Mouse (Mus musculus) hindbrain, embryonic 15.5 days (tissue): ENCODE results near the gene A530016L24Rik. TPM values are rescaled to one million over a fixed set of nuclear protein-coding genes. Genes with fewer than 3 reads are reported as not detected.
A peak's percentile ranks its signal among the peaks of the same experiment; 100 is the strongest.

Source experiments
- ATAC-seq: fragments of 200-750 bp; cut with Nextera tagmentation; 2 replicates; pipeline ENCODE4 v1.8.0; 2017; ENCODE audit warnings: low read depth, moderate number of reproducible peaks, moderate TSS enrichment; ENCODE audit not compliant: low FRiP score
- H3K27ac ChIP-seq: fragments of 300-500 bp; sonication (generic); replicated peaks from 2 replicates; pipeline ENCODE4 v1.5.1; 2015; ENCODE audit warnings: mild to moderate bottlenecking, inconsistent platforms
- H3K27me3 ChIP-seq: fragments of 300-500 bp; sonication (generic); 2 replicates; pipeline ENCODE4 v1.6.1; 2015; ENCODE audit warnings: control low read depth, inconsistent platforms
- H3K36me3 ChIP-seq: fragments of 300-500 bp; sonication (generic); 2 replicates; pipeline ENCODE4 v1.6.1; 2015; ENCODE audit warnings: control low read depth, inconsistent platforms
- H3K4me1 ChIP-seq: fragments of 300-500 bp; sonication (generic); replicated peaks from 2 replicates; pipeline ENCODE4 v1.6.1; 2015; ENCODE audit warnings: control low read depth, inconsistent platforms
- H3K4me2 ChIP-seq: fragments of 300-500 bp; sonication (generic); 2 replicates; pipeline ENCODE4 v1.6.1; 2015; ENCODE audit warnings: moderate library complexity, mild to moderate bottlenecking, inconsistent platforms
- H3K4me3 ChIP-seq: fragments of 300-500 bp; sonication (generic); 2 replicates; pipeline ENCODE4 v1.5.1; 2015; ENCODE audit warnings: mild to moderate bottlenecking, inconsistent platforms
- H3K9ac ChIP-seq: fragments of 300-500 bp; sonication (generic); 2 replicates; pipeline ENCODE4 v1.6.1; 2015; ENCODE audit warnings: inconsistent platforms
- H3K9me3 ChIP-seq: fragments of 300-500 bp; sonication (generic); 2 replicates; pipeline ENCODE4 v1.6.1; 2016; ENCODE audit warnings: control low read depth, inconsistent platforms
- WGBS: fragments of 180-500 bp; shearing (Covaris S2); methylation state at CpG from one replicate; pipeline ENCODE4 v1.1.7; 2015; 5-methylcytosine and 5-hydroxymethylcytosine counted together
- polyA plus RNA-seq: library from polyadenylated mRNA; unstranded; fragments of >200 nt; fragmentation: Nextera tagmentation; extraction: Ambion mirVana; gene quantifications from 2 replicates; pipeline ENCODE4 v1.2.1, GENCODE M21; 2015

A530016L24Rik gene
- polyA plus RNA-seq, 1 experiment from 2014 or later = 0.18 TPM

DNA sequence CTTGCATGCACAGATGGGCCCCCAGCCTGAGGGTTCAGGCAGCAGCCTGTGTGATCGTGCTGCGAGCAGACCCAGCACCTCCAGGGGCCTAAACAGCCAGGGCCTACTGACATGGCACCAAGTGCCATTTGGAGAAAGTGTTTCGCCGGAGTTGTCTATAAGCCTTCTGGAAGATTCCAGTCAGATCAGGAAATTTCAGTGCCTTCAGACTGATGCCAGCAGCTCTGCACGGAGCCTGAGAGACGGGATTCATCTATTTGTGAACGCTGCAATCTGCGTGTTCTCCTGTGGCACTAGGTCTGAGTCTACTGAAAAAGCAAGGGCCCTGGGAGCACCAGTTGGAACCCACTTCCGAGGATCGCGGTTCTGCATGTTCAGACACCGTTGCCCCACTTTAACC lies 51.1 kb downstream of the A530016L24Rik start:
- no peaks in the 10 kb centered on the region for H3K9me3 ChIP-seq
- peaks cover 33% of the 10 kb centered on the region for H3K4me1 ChIP-seq
- H3K36me3 ChIP-seq = no peaks in the 10 kb centered on the region
- no peak overlapping the region for H3K4me2 ChIP-seq
- no peak for ATAC-seq
- H3K27ac ChIP-seq = no peak overlapping the region
- WGBS = 84% methylated on average over 12 of the region's 12 CpGs
- no peak overlapping the region for H3K9ac ChIP-seq
- peaks cover 6% of the 10 kb centered on the region; the same call in 1 of the 2 replicates for H3K27me3 ChIP-seq
- no peak overlapping the region for H3K4me3 ChIP-seq

DNA sequence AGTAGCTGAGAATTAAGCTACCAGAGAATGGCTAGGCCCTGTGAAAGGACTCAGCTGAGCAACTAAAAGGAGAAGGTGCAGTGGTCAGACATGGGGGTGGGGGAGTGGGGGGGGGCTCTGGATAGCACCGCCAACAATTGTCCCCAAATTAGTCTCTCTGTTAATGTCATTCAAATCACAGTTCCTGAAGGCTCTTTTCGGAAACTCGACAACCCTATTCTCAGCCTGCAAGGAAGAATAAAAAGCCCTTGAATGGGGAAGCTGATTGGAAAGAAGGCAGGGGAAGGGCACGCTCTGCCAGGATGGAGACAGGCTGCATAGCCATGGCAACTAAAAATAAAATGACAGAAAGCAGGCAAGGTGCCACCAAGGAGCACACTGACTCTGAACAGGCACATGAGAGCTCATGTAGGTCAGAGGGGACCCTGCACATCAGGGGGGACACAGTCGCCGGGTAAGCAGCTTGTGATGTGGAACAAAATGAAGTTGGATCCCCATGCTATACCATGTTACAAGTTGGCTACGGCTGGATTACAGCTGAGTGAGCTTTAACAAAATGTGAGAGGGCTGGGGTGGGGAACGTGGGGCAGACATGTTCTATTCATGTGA lies 52.3 kb downstream of the A530016L24Rik start:
- 19% methylated on average over 8 of the region's 8 CpGs for WGBS
- Histone ChIP-seq H3K4me3 (no peak overlapping the region), H3K27ac (peak overlapping the region; percentile 6), H3K27me3 (0 out of 2 replicates have a peak, but pooled peaks cover 5% of the 10 kb centered on the region), H3K9me3 (no peaks in the 10 kb centered on the region), H3K36me3 (no peaks in the 10 kb centered on the region), H3K4me2 (no peak overlapping the region), H3K4me1 (peaks cover 40% of the 10 kb centered on the region), H3K9ac (no peak overlapping the region)
- peak; percentile 74 for ATAC-seq

DNA sequence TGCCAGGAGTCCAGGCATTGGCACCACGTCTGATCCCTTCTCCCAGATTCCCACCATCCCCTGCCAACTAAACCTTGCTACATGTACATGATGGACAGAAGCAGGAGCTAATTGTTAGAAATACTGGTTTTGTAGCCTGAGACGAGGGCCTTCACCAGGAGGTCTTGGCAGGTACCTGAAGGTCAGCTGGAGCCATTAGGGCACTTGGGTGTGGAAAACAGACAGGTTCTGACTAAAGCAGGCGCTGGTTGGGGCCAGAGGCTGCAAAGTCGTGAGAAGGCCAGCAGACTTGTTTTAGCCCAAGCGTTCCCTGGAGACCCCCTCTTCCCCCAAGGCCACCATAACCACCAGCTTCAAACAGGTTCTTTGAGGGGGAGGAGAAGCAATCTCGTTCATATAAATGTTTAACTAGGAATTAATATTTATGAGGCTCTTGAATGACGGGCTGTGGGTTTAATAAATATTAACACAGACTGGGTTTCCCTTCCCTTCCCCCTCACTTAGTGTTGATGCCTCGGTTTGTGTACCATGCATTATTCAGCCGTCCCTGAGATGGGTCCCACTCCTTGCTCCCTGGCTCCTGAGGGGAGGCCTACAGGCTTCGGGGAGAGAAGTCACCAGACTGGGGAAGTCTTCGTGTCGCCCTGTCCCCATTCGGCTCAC lies 53.1 kb downstream of the A530016L24Rik start:
- Histone ChIP-seq H3K9me3 (no peaks in the 10 kb centered on the region), H3K27ac (peak overlapping the region; percentile 6; the same call in 1 of the 2 replicates), H3K9ac (0 out of 2 replicates have a peak overlapping the region, but pooled peaks have one; percentile 4), H3K4me1 (peaks cover 40% of the 10 kb centered on the region), H3K4me3 (no peak overlapping the region), H3K27me3 (0 out of 2 replicates have a peak, but pooled peaks cover 5% of the 10 kb centered on the region), H3K36me3 (no peaks in the 10 kb centered on the region), H3K4me2 (peak overlapping the region; percentile 5; the same call in 1 of the 2 replicates)
- 32% methylated on average over 13 of the region's 13 CpGs for WGBS
- ATAC-seq = peak; percentile 12; the same call in 1 of the 2 replicates

DNA sequence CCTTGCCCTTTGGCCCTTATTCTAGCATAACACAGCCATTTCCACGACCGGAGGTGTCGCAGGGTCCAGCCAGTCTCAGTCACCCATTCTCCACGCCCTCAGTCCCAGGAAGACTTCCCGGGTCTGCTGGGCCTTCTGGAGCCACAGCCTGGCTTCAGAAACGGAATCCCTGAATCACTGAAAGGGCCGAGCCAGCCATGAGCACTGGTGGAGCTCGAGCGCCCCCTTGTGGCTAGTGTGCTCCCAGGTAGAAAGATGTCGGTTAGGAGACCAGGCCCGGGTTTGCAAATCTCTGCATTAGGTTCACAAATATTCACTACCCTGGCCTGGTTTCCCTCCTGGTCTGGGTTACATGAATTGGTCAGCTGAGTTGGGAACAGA lies 53.7 kb downstream of the A530016L24Rik start:
- Histone ChIP-seq H3K27me3 (0 out of 2 replicates have a peak, but pooled peaks cover 5% of the 10 kb centered on the region), H3K4me2 (peak overlapping the region; percentile 5; the same call in 1 of the 2 replicates), H3K36me3 (no peaks in the 10 kb centered on the region), H3K27ac (no peak overlapping the region), H3K9ac (0 out of 2 replicates have a peak overlapping the region, but pooled peaks have one; percentile 4), H3K4me1 (peaks cover 40% of the 10 kb centered on the region), H3K9me3 (no peaks in the 10 kb centered on the region), H3K4me3 (no peak overlapping the region)
- 5% methylated on average over 11 of the region's 11 CpGs for WGBS
- ATAC-seq = peak; percentile 68

DNA sequence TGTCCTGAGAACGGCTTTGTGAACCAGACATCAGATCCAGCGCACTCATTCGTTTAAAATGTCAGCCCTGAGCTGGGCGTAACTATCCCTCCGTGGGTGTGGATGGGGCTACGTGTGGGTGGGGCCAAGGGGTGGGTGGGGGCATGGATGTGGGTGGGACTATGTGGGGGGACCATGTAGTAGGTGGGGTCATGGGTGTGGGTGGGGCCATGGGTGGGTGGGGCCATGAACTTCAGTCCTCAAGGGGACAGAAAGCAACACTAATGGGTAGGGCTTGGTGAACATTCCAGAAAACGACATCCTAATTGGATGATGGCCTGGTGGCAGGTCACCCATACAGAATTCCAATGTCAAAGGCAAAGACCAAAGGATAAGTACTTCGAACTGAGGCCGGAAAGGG lies 54.7 kb downstream of the A530016L24Rik start:
- no peaks in the 10 kb centered on the region for H3K9me3 ChIP-seq
- no peak overlapping the region for H3K4me2 ChIP-seq
- peaks cover 40% of the 10 kb centered on the region for H3K4me1 ChIP-seq
- H3K4me3 ChIP-seq = no peak overlapping the region
- ATAC-seq = no peak
- H3K27ac ChIP-seq = no peak overlapping the region
- no peaks in the 10 kb centered on the region for H3K36me3 ChIP-seq
- H3K27me3 ChIP-seq = 0 out of 2 replicates have a peak, but pooled peaks cover 5% of the 10 kb centered on the region
- WGBS = 73% methylated on average over 9 of the region's 9 CpGs
- no peak overlapping the region for H3K9ac ChIP-seq

DNA sequence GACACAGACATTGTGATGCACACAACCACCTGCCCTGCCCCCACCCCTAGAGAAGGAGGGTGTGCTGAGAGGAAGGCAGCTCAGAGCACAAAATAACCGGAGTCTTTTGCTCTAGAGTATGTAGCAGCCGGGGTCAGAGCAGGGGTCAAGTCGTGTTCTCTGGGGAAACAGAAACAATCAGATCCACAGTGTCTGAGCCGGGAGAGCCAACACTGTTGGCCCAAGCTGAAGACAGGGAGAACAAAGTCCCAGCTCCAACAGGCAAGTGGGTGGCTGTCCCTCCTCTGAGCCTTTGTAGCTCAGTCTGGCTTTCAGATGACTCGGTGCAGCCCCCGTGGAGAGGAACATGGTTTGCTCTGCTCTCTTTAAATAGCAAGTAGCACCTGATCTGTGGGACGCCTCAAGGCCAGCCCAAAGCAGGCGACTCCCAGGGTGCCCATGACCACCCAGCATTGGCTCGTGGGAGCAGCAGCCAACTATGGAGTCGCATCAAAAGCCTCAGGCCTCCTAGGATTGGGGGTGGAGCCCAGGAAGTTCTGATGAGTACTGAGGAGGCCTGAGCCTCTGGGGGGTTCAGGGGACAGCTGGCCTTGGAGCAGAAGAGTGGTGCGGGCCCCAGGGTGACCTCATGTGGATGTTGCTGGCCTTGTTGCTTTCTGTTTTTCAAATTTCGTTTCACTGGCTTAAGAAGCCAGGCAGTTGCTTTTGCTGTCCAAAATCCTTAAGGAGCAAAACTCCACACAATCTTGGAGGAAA lies 55.9 kb downstream of the A530016L24Rik start:
- Histone ChIP-seq H3K4me1 (peaks cover 40% of the 10 kb centered on the region), H3K9ac (no peak overlapping the region), H3K27me3 (0 out of 2 replicates have a peak, but pooled peaks cover 5% of the 10 kb centered on the region), H3K4me2 (no peak overlapping the region), H3K36me3 (no peaks in the 10 kb centered on the region), H3K9me3 (no peaks in the 10 kb centered on the region), H3K27ac (no peak overlapping the region), H3K4me3 (no peak overlapping the region)
- 22% methylated on average over 12 of the region's 12 CpGs for WGBS
- ATAC-seq = no peak

DNA sequence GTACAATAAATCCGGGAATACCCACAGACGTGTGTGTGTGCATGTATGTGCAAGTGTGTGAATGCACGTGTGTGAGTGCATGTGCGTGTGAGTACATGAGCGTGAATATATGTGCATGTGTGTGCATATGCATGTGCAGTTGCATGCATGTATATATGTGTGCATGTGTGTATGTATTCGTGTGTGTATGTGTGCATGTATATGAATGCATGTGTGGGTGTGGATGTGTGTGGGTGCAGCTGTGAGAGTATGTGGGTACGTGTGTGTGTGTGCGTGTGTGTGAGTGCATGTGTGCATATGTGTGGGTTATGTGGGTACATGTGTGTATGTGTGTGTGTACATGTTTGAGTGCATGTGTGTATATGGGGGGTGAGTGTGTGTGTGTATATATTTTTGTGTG lies 56.9 kb downstream of the A530016L24Rik start:
- no peak overlapping the region for H3K4me3 ChIP-seq
- no peaks in the 10 kb centered on the region for H3K9me3 ChIP-seq
- no peak overlapping the region for H3K9ac ChIP-seq
- H3K27ac ChIP-seq = no peak overlapping the region
- H3K4me2 ChIP-seq = no peak overlapping the region
- H3K27me3 ChIP-seq = 0 out of 2 replicates have a peak, but pooled peaks cover 5% of the 10 kb centered on the region
- ATAC-seq = no peak
- 88% methylated on average over 8 of the region's 8 CpGs for WGBS
- H3K36me3 ChIP-seq = no peaks in the 10 kb centered on the region
- H3K4me1 ChIP-seq = peaks cover 30% of the 10 kb centered on the region

DNA sequence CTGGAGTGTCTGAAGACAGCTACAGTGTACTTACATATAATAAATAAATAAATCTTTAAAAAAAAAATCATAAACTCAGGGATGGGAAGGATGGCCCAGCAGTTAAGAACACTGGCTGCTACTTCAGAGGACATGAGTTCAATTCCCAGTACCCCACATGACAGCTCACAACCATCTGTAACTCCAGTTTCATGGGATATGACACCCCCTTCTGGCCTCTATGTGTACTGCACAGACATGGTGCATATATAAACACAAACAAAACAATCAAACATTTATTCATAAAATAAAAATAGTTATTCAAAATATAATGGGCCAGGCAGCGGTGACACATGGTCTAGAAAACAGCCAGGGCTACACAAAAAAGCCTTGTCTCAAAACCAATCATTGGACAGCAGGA lies 60.0 kb downstream of the A530016L24Rik start:
- Histone ChIP-seq H3K27me3 (0 out of 2 replicates have a peak, but pooled peaks cover 3% of the 10 kb centered on the region), H3K4me3 (no peak overlapping the region), H3K9ac (no peak overlapping the region), H3K4me1 (peaks cover 23% of the 10 kb centered on the region), H3K9me3 (no peaks in the 10 kb centered on the region), H3K27ac (no peak overlapping the region), H3K4me2 (no peak overlapping the region), H3K36me3 (no peaks in the 10 kb centered on the region)
- ATAC-seq = no peak
- 100% methylated on average over 1 of the region's 1 CpGs for WGBS

Other genes with a start within 250 kb of the A530016L24Rik start
- gene Tmem179, start 27.3 kb downstream of the A530016L24Rik start, polyA plus RNA-seq = 78.4 and 84.4 TPM in 2 replicates
- gene Inf2, start 99.3 kb downstream of the A530016L24Rik start, polyA plus RNA-seq = 0.89 and 1.0 TPM in 2 replicates
- 5.8 and 6.3 TPM in 2 replicates for gene Adssl1, start 130.6 kb downstream of the A530016L24Rik start, polyA plus RNA-seq
- gene Siva1, start 155.2 kb downstream of the A530016L24Rik start, polyA plus RNA-seq = 55.6 and 61.2 TPM in 2 replicates
- 150 and 159 TPM in 2 replicates for gene Akt1, start 185.4 kb downstream of the A530016L24Rik start, polyA plus RNA-seq
- gene Zbtb42, start 189.4 kb downstream of the A530016L24Rik start, polyA plus RNA-seq = 2.3 and 4.2 TPM in 2 replicates
- 45.7 and 48.8 TPM in 2 replicates for gene Cep170b, start 231.0 kb downstream of the A530016L24Rik start, polyA plus RNA-seq